Mouse (Mus musculus) telencephalon, adult 2 months (tissue): ENCODE results near the gene Rerg.

ENCODE experiments used
- DNase-seq: peaks from one replicate; pipeline ENCODE4 v3.0.0-alpha.2; 2011; ENCODE audit warnings: low read depth, low spot score

Rerg gene

GRCm38 (mm10) chr6:137014346-137014745 lies 156.0 kb downstream of the Rerg start:
- DNase-seq = no peak

GRCm38 (mm10) chr6:137011187-137011586 lies 159.1 kb downstream of the Rerg start:
- no peak for DNase-seq
